Mouse (Mus musculus): ENCODE results near the gene Krtap5-3. TPM values are rescaled to one million over a fixed set of nuclear protein-coding genes. Genes with fewer than 3 reads are reported as not detected.
"Not testable (repeated sequence)": the region's sequence is repeated elsewhere in the genome, so short reads cannot be mapped to it uniquely, and the experiment has no call there.

Krtap5-3 gene
- polyA plus RNA-seq (2015; fragmentation: Nextera tagmentation; extraction: Ambion mirVana) = not detected in 2 replicates

DNA sequence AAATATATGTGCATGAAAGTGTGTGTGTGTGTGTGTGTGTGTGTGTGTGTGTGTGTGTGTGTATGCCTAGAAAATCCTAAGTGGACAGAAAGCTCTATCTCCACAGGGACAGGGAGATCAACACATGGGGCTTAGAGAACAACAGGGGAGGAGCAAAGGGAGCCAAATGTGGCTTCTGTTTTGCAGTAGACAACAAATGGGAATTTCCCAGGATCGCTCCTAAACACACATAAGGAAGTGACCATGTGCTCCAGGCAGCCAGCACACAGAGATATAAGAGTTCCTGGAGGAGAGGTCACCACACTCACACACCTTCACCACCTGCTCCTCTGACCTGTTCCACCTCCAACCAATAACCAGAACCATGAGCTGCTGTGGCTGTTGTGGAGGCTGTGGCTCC, at the start of gene Krtap5-3:
Gene Krtap5-3, plus strand, starts transcription at position 301 of the 400 bp plus-strand sequence.
- 10% methylated on average over 1 of the region's 1 CpGs for WGBS
- Histone ChIP-seq H3K4me3 (replicated peaks) (no peak within 1 kb of the TSS), H3K27me3 (no peaks in the 10 kb centered on the region), H3K27ac (no peak within 1 kb of the TSS), H3K9me3 (replicated peaks) (no peaks in the 10 kb centered on the region), H3K4me2 (no peak within 1 kb of the TSS), H3K36me3 (no peaks in the 10 kb centered on the region), H3K9ac (no peak within 1 kb of the TSS), H3K4me1 (no peaks in the 10 kb centered on the region)
- no peak for ATAC-seq (replicated peaks; ENCODE audit: low FRiP score)

DNA sequence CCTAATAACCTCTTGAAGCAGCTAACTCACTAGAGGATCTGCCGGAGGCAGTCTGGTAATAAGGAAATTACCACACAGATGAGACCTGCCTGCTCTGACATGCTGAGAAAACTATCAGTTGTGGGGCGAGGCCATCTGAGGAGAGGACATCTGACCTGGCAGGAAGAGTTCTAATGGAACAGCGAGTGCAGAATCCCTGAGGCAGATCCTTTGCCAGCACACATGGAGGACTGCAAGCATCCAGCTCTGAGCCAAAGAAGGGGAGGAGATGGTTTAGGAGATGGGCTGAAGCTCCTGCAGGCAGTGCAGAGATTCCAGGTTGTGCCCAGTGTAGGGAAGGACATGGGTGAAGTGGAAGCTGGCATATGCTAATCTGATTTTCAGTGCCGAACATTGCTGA, 49.0 kb upstream of the Krtap5-3 start:
- no peak for ATAC-seq (replicated peaks; ENCODE audit: low FRiP score)
- 80% methylated on average over 4 of the region's 4 CpGs for WGBS

DNA sequence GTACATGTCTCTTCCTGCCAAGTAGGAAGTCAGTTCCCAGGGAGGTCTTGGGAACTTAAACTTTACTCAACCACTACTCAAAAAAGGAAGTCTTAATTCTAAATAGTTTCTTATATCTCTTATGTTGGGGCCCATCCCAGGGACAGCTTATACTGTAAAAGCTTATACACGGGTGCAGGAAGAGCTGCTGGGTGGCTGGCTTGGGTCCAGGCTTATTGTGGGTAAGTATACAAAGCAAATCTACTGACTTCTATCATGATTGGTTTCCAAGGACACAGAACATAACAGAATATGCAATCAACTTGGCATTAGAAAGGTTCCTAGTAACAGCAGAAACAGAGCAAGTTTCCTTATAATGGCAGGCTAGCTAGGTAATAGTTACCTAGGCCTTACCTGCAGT, 45.9 kb upstream of the Krtap5-3 start:
- Histone ChIP-seq H3K4me3 (replicated peaks) (no peak overlapping the region), H3K27ac (no peak overlapping the region), H3K4me1 (no peaks in the 10 kb centered on the region), H3K9me3 (replicated peaks) (no peaks in the 10 kb centered on the region), H3K27me3 (no peaks in the 10 kb centered on the region), H3K4me2 (no peak overlapping the region), H3K9ac (no peak overlapping the region), H3K36me3 (no peaks in the 10 kb centered on the region)
- no peak for ATAC-seq (replicated peaks; ENCODE audit: low FRiP score)
- 73% methylated on average over 1 of the region's 1 CpGs for WGBS

More for the DNA sequence above, 49.0 kb upstream of the Krtap5-3 start:
- H3K36me3 ChIP-seq = no peaks in the 10 kb centered on the region
- no peaks in the 10 kb centered on the region for H3K27me3 ChIP-seq
- H3K9me3 ChIP-seq (replicated peaks) = no peaks in the 10 kb centered on the region
- no peak overlapping the region for H3K4me2 ChIP-seq
- no peaks in the 10 kb centered on the region for H3K4me1 ChIP-seq
- no peak overlapping the region for H3K27ac ChIP-seq
- H3K9ac ChIP-seq = no peak overlapping the region
- H3K4me3 ChIP-seq (replicated peaks) = no peak overlapping the region

DNA sequence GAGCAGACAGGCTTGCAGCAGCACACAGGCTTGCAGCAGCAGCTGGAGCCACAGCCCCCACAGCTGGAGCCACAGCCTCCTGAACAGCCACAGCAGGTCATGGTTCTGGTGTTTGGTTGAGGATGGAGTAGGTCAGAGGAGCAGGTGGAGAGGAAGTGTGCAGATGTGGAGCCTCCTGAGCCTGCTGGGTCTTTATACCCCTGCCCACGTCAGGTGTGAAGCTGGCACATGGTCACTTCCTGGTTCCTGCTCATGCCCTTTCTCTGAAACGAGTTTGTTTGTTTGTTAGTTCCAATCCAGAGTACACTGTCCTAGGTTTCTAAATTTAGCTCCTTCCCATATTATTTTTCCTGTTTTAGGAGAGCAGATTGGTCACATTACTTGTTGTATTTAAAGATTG, 44.2 kb upstream of the Krtap5-3 start, which contains the start of gene Gm29735:
Gene Gm29735, minus strand, starts transcription at position 101 of the 400 bp plus-strand sequence.
- not testable (repeated sequence) for H3K4me3 ChIP-seq (replicated peaks); H3K4me1 ChIP-seq; H3K27ac ChIP-seq; H3K36me3 ChIP-seq; H3K4me2 ChIP-seq; H3K9ac ChIP-seq; H3K9me3 ChIP-seq (replicated peaks); ATAC-seq (replicated peaks; ENCODE audit: low FRiP score); H3K27me3 ChIP-seq
- 32% methylated on average over 2 of the region's 2 CpGs for WGBS

DNA sequence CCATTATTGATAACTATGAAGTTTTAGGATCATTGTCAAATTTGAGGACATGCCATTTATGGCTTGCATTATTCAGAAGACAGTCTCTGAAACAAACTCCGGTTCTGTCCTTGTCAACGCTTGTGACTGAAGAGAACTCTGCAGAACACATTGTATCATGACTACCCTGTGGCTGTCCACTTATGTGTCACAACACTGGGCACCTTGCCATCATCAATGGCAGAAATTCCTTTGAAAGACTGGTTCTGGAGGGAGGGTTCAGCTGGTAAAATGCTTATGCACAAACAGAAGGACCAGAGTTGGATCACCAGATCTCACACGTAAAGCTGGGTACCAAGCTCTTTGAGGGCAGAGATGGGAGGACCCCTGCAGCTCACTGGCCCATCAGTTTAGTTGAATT, 41.8 kb upstream of the Krtap5-3 start:
- no peak overlapping the region for H3K9ac ChIP-seq
- no peaks in the 10 kb centered on the region for H3K27me3 ChIP-seq
- no peak overlapping the region for H3K4me2 ChIP-seq
- H3K9me3 ChIP-seq (replicated peaks) = no peaks in the 10 kb centered on the region
- WGBS = 93% methylated on average over 3 of the region's 3 CpGs
- H3K36me3 ChIP-seq = no peaks in the 10 kb centered on the region
- no peak overlapping the region for H3K4me3 ChIP-seq (replicated peaks)
- no peak for ATAC-seq (replicated peaks; ENCODE audit: low FRiP score)
- no peaks in the 10 kb centered on the region for H3K4me1 ChIP-seq
- H3K27ac ChIP-seq = no peak overlapping the region

DNA sequence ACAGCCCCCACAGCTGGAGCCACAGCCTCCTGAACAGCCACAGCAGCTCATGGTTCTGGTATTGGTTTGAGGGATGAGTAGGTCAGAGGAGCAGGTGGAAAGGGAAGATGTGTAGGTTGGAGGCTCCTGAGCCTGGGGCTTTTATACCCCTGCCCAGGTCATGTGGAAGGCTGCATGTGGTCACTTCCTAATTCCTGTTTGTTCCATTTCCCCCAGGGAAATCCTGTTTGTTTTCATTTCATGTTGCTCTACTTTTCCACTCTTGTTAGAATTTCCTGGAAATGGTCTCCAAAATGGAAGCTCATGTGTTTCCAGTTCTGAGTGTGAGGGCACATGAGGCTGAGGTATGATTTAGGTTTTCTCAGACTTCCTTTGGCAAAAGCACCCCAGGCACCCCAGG, 35.5 kb upstream of the Krtap5-3 start, which contains the start of gene Gm4553:
Gene Gm4553, minus strand, starts transcription at position 101 of the 400 bp plus-strand sequence.
- not testable (repeated sequence) for ATAC-seq (replicated peaks; ENCODE audit: low FRiP score); H3K9ac ChIP-seq; H3K36me3 ChIP-seq; H3K27me3 ChIP-seq; H3K27ac ChIP-seq; H3K4me3 ChIP-seq (replicated peaks); H3K4me1 ChIP-seq; H3K4me2 ChIP-seq; H3K9me3 ChIP-seq (replicated peaks)

DNA sequence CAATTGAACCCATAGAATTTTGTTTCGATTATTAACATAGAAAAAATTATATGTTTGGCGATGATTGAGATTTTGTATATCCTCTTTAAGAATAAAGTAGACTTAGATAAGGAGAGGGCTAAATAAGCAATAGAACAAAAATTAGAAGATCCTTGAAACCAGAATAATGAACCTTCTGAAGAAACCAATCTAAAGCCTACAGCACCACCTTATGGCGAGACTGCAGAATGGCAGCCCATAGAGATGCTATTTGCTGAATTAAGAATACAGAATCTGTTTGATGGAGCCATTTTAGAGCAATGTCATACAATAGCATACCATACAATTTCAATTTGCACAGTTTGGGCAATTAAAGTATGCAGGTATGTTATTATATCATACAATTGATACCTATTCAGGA, 31.3 kb upstream of the Krtap5-3 start:
- Histone ChIP-seq H3K36me3 (no peaks in the 10 kb centered on the region), H3K9me3 (replicated peaks) (no peaks in the 10 kb centered on the region), H3K4me2 (no peak overlapping the region), H3K27ac (no peak overlapping the region), H3K27me3 (no peaks in the 10 kb centered on the region), H3K4me1 (no peaks in the 10 kb centered on the region), H3K9ac (no peak overlapping the region), H3K4me3 (replicated peaks) (no peak overlapping the region)
- WGBS = 52% methylated on average over 3 of the region's 3 CpGs
- no peak for ATAC-seq (replicated peaks; ENCODE audit: low FRiP score)

DNA sequence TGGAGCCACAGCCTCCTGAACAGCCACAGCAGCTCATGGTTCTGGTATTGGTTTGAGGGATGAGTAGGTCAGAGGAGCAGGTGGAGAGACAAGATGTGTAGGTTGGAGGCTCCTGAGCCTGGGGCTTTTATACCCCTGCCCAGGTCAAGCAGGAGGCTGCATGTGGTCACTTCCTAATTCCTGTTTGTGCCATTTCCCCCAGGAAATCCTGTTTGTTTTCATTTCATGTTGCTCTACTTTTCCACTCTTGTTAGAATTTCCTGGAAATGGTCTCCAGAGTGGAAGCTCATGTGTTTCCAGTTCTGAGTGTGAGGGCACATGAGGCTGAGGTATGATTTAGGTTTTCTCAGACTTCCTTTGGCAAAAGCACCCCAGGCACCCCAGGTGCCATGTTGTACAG, 25.3 kb upstream of the Krtap5-3 start, which contains the start of gene Krtap5-2:
Gene Krtap5-2, minus strand, starts transcription at position 101 of the 400 bp plus-strand sequence.
- not testable (repeated sequence) for H3K4me1 ChIP-seq; H3K27me3 ChIP-seq; ATAC-seq (replicated peaks; ENCODE audit: low FRiP score); H3K27ac ChIP-seq; H3K4me2 ChIP-seq; H3K9me3 ChIP-seq (replicated peaks); H3K36me3 ChIP-seq; H3K9ac ChIP-seq; H3K4me3 ChIP-seq (replicated peaks)

DNA sequence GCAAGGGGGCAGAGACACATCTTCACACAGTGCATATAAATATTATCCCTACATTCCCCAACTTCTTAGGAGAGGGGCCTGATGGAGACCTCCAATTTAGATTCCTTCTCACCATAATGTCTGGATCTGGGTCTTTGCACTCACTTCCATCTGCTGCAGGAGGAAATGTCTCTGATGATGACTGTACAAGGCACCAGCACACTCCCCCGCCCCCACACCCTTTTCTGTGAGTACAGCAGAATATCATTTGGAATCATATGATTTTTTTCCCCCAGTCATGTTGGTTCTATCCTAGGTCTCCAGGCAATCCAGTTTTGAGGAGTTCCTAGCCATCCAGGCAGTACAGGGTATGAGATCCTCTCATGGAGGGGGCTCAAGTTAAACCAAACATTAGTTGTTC, 22.5 kb upstream of the Krtap5-3 start:
- H3K9ac ChIP-seq = no peak overlapping the region
- H3K27ac ChIP-seq = no peak overlapping the region
- no peaks in the 10 kb centered on the region for H3K4me1 ChIP-seq
- H3K4me2 ChIP-seq = no peak overlapping the region
- H3K27me3 ChIP-seq = no peaks in the 10 kb centered on the region
- H3K4me3 ChIP-seq (replicated peaks) = no peak overlapping the region
- no peaks in the 10 kb centered on the region for H3K9me3 ChIP-seq (replicated peaks)
- 83% methylated on average over 1 of the region's 1 CpGs for WGBS
- no peaks in the 10 kb centered on the region for H3K36me3 ChIP-seq
- no peak for ATAC-seq (replicated peaks; ENCODE audit: low FRiP score)

DNA sequence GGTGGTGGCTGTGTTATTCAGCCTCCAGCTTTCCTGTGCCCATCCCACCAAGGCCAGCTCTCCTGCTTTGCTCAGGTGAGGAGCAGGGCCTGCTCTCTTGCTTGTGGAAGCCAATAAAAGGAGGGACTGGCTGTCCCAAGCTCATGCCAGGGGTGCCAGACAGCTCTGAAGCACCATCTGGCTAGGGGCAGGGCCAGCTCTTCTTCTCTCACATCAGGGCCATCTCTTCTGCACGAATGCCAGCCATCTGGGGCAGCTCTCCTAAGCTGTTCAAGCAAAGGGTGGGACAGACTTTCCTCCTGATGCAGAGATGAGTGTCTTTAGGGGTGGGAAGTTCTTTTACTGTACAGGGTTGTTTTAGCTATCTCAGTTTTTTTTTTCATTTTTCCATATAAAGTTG, 20.1 kb upstream of the Krtap5-3 start:
- WGBS = 61% methylated on average over 1 of the region's 1 CpGs
- ATAC-seq (replicated peaks; ENCODE audit: low FRiP score) = no peak

DNA sequence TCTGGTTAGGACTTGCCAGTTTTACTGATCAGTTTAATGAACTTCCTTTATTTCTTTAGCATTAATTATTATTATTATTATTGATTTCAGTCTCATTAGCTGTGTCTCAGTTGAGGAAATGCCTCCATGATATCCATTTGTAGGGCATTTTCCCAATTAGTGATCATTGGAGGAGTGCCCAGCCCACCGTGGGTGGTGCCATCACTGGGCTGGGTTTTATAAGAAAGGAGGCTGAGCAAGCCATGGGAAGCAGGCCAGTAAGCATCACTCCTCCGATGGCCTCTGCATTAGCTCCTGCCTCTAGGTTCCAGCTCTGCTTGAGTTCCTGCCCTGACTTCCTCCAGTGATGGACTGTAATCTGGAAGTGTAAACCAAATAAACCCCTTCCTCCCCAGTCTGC, 13.0 kb upstream of the Krtap5-3 start:
- H3K4me1 ChIP-seq = no peaks in the 10 kb centered on the region
- no peaks in the 10 kb centered on the region for H3K9me3 ChIP-seq (replicated peaks)
- 0 out of 2 replicates have a peak, but pooled peaks cover 3% of the 10 kb centered on the region for H3K27me3 ChIP-seq
- no peak overlapping the region for H3K27ac ChIP-seq
- ATAC-seq (replicated peaks; ENCODE audit: low FRiP score) = no peak
- H3K36me3 ChIP-seq = no peaks in the 10 kb centered on the region
- H3K9ac ChIP-seq = no peak overlapping the region
- H3K4me2 ChIP-seq = no peak overlapping the region
- H3K4me3 ChIP-seq (replicated peaks) = no peak overlapping the region
- WGBS = 67% methylated on average over 2 of the region's 2 CpGs

More for the DNA sequence above, 20.1 kb upstream of the Krtap5-3 start:
- Histone ChIP-seq H3K9ac (no peak overlapping the region), H3K9me3 (replicated peaks) (no peaks in the 10 kb centered on the region), H3K27me3 (no peaks in the 10 kb centered on the region), H3K4me3 (replicated peaks) (no peak overlapping the region), H3K4me2 (no peak overlapping the region), H3K4me1 (no peaks in the 10 kb centered on the region), H3K36me3 (no peaks in the 10 kb centered on the region), H3K27ac (no peak overlapping the region)

DNA sequence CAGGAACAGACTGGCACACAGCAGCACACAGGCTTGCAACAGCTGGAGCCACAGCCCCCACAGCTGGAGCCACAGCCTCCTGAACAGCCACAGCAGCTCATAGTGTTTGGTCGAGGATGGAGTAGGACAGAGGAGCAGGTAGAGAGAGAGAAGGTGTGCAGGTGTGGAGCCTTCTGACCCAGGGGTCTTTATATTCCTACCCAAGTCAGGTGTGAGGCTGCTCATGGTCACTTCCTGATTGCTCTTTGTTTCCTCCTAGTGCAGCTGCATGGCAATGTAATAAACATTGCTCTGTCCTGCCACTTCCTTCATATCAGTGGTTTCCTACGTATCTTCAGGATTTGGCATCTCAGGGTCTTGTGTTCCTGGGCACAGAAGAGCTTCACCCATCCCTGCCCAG, 10.9 kb upstream of the Krtap5-3 start, which contains the start of gene Gm10153:
Gene Gm10153, minus strand, starts transcription at position 101 of the 400 bp plus-strand sequence.
- H3K4me1 ChIP-seq = no peaks in the 10 kb centered on the region
- H3K36me3 ChIP-seq = no peaks in the 10 kb centered on the region
- no peak within 1 kb of the TSS for H3K27ac ChIP-seq
- no peak within 1 kb of the TSS for H3K4me2 ChIP-seq
- ATAC-seq (replicated peaks; ENCODE audit: low FRiP score) = no peak
- no peak within 1 kb of the TSS for H3K4me3 ChIP-seq (replicated peaks)
- no peak within 1 kb of the TSS for H3K9ac ChIP-seq
- no peaks in the 10 kb centered on the region for H3K9me3 ChIP-seq (replicated peaks)
- WGBS = 44% methylated on average over 2 of the region's 2 CpGs
- H3K27me3 ChIP-seq = 0 out of 2 replicates have a peak, but pooled peaks cover 3% of the 10 kb centered on the region

DNA sequence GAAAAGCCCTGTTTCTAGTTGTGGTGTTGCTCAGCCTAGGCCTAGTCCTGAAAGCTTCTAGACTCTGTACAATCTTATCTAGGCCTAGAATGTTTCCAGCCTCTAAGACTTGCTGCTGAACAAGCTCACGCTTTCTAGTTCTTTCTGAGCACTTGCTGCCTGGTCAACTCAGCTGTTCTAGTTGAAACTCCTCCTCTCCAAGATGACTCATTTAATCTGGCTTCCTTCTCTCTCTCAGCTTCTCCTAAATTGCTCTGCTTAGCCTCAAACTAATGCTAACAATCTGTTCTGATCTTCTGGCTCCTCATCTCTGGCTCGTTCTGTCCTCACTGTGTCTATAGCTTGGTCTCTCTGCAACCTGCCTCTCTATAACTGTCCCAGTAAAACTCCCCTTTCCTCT, 2.4 kb upstream of the Krtap5-3 start:
- no peak for ATAC-seq (replicated peaks; ENCODE audit: low FRiP score)
- no peak overlapping the region for H3K27ac ChIP-seq
- WGBS = 80% methylated on average over 2 of the region's 2 CpGs
- H3K4me1 ChIP-seq = no peaks in the 10 kb centered on the region
- no peak overlapping the region for H3K4me2 ChIP-seq
- H3K27me3 ChIP-seq = no peaks in the 10 kb centered on the region
- H3K36me3 ChIP-seq = no peaks in the 10 kb centered on the region
- H3K9ac ChIP-seq = no peak overlapping the region
- no peaks in the 10 kb centered on the region for H3K9me3 ChIP-seq (replicated peaks)
- no peak overlapping the region for H3K4me3 ChIP-seq (replicated peaks)
